Mouse (Mus musculus) E14TG2a.4 (cell line): Measurements from ENCODE around the gene Tecpr2.

ENCODE experiments used
- CTCF ChIP-seq: conservative IDR thresholded peaks from 2 replicates; pipeline ENCODE4 v1.5.1; 2014; ENCODE audit warnings: low read length
- NANOG ChIP-seq: IDR thresholded peaks from 2 replicates; pipeline ENCODE4 v1.6.1; 2014; ENCODE audit warnings: borderline replicate concordance, low read length, mixed read lengths

- TF ChIP-seq CTCF (peak; percentile 66), NANOG (no peak)
Measured at GRCm38 (mm10) chr12:110991361-110992127, 102.5 kb downstream of the Tecpr2 start.
